Mouse (Mus musculus) midbrain, embryonic 14.5 days (tissue): ENCODE measurements around the gene Inmt. TPM values are rescaled to one million over a fixed set of nuclear protein-coding genes. Genes with fewer than 3 reads are reported as not detected.
A peak's percentile ranks its signal among the peaks of the same experiment; 100 is the strongest.

ENCODE experiments used
- ATAC-seq: fragments of 200-750 bp; cut with Nextera tagmentation; 2 replicates; pipeline ENCODE4 v1.8.0; 2017; ENCODE audit warnings: moderate number of reproducible peaks, moderate library complexity; ENCODE audit not compliant: low FRiP score, low TSS enrichment
- DNase-seq: peaks from one replicate; pipeline ENCODE4 v3.0.0-alpha.2; 2015
- H3K27ac ChIP-seq: fragments of 300-500 bp; sonication (generic); replicated peaks from 2 replicates; pipeline ENCODE4 v1.5.1; 2014; ENCODE audit warnings: mild to moderate bottlenecking, low read depth, low read length, moderate library complexity
- H3K27me3 ChIP-seq: fragments of 300-500 bp; sonication (generic); 2 replicates; pipeline ENCODE4 v1.6.1; 2014; ENCODE audit warnings: low read length, control low read depth, mixed read lengths; ENCODE audit not compliant: control insufficient read depth, insufficient read depth
- H3K36me3 ChIP-seq: fragments of 300-500 bp; sonication (generic); 2 replicates; pipeline ENCODE4 v1.6.1; 2014; ENCODE audit warnings: low read length, control low read depth; ENCODE audit not compliant: control insufficient read depth, insufficient read depth
- H3K4me1 ChIP-seq: fragments of 300-500 bp; sonication (generic); 2 replicates; pipeline ENCODE4 v1.6.1; 2014; ENCODE audit warnings: mild to moderate bottlenecking, antibody characterized with exemption, low read length, control low read depth; ENCODE audit not compliant: control insufficient read depth, insufficient read depth
- H3K4me2 ChIP-seq: fragments of 300-500 bp; sonication (generic); 2 replicates; pipeline ENCODE4 v1.6.1; 2014; ENCODE audit warnings: mild to moderate bottlenecking, low read length, moderate library complexity
- H3K4me3 ChIP-seq: fragments of 300-500 bp; sonication (generic); replicated peaks from 2 replicates; pipeline ENCODE4 v1.5.1; 2014; ENCODE audit warnings: low read depth, low read length
- H3K9ac ChIP-seq: fragments of 300-500 bp; sonication (generic); replicated peaks from 2 replicates; pipeline ENCODE4 v1.6.1; 2014; ENCODE audit warnings: mild to moderate bottlenecking, low read length, moderate library complexity
- H3K9me3 ChIP-seq: fragments of 300-500 bp; sonication (generic); 2 replicates; pipeline ENCODE4 v1.6.1; 2016; ENCODE audit warnings: low read length, control low read depth, mixed read lengths; ENCODE audit not compliant: control insufficient read depth
- WGBS: fragments of 180-500 bp; shearing (Covaris S2); extraction: QIAGEN DNeasy Blood & Tissue Kit; methylation state at CpG from one replicate; pipeline ENCODE4 v1.1.7; 2014; 5-methylcytosine and 5-hydroxymethylcytosine counted together
- polyA plus RNA-seq: library from polyadenylated mRNA; unstranded; fragments of >200 nt; fragmentation: Nextera tagmentation; extraction: Ambion mirVana; gene quantifications from 2 replicates; pipeline ENCODE4 v1.2.1, GENCODE M21; 2014

The Inmt gene
- not detected in 2 replicates for polyA plus RNA-seq

DNA sequence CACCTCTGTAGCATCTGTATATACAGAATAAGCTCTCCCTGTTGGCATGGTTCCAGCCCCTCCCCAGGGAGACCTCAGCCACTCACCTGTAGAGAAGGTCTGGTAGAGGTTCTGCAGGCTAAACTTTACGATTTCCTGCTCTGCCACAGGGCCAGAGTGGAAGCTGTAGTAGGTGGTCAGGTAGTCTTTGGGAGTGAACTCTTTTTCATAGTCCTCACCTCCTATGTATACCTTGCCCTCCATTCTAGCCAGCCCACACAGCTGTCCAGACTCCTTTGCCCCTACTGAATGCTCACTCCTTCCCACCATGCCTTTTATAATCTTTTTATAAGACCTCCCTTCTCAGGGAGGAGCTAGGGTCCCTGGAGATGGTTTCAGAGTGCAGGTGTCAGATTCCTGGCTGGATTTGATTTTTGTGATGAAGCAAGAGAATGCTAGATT is at the start of gene Inmt:
TSS of gene Inmt (minus strand) at position 303 of the 441 bp plus-strand sequence.
- H3K9me3 ChIP-seq = no peaks in the 10 kb centered on the region
- no peak for ATAC-seq
- WGBS = 80% methylated on average over 1 of the region's 1 CpGs

DNA sequence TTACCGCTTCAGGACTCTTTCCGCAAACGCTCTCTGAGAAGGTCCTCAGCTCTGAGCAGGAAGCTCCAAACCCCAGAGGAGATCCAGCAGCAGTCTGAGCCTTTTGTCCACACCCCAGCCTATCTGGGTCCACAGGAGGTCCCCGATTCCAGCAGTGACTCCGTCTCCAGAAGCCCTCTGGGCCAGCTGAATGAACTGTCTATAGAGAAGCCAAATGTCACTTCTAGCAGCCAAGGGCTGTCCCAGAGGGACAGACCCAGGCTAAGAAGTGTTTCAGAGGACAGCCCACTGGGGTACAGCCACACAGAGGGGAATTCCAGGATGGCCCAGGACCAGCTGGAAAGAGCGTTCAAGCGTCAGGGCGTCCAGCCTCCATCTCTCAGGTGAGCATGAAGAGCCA is 49.1 kb upstream of the Inmt start:
- no peak overlapping the region for H3K4me3 ChIP-seq
- 92% methylated on average over 8 of the region's 8 CpGs for WGBS
- peaks cover 16% of the 10 kb centered on the region for H3K36me3 ChIP-seq
- no peaks in the 10 kb centered on the region for H3K4me1 ChIP-seq
- DNase-seq (no peak), ATAC-seq (no peak)
- H3K4me2 ChIP-seq = no peak overlapping the region
- no peak overlapping the region for H3K9ac ChIP-seq
- no peak overlapping the region for H3K27ac ChIP-seq
- H3K9me3 ChIP-seq = no peaks in the 10 kb centered on the region
- H3K27me3 ChIP-seq = no peaks in the 10 kb centered on the region

More for the DNA sequence above, at the start of gene Inmt:
- no peak for DNase-seq
- Histone ChIP-seq H3K27ac (no peak within 1 kb of the TSS), H3K9ac (no peak within 1 kb of the TSS), H3K36me3 (no peaks in the 10 kb centered on the region), H3K4me1 (no peaks in the 10 kb centered on the region), H3K4me2 (no peak within 1 kb of the TSS), H3K4me3 (no peak within 1 kb of the TSS), H3K27me3 (no peaks in the 10 kb centered on the region)

DNA sequence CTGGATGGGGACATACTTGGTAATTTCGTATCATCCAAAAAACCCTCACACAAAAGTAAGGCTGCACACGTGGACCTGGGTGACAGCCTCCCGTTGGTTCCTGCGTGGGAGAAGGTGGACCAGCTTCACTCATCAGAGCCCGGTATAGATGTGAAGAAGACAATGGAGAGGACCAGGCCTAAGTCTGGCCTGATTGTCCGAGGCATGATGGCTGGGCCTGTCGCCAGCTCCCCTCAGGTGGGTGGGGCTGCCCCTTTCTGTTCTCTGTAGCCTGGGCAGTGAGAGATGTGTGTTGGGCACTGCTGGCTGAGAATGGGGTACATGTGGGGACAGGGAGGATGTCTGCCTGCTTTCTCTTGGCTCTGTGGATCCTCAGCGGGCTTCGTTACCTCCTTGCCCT is 43.4 kb upstream of the Inmt start:
- no peaks in the 10 kb centered on the region for H3K27me3 ChIP-seq
- no peaks in the 10 kb centered on the region for H3K4me1 ChIP-seq
- ATAC-seq = no peak
- no peak for DNase-seq
- H3K27ac ChIP-seq = no peak overlapping the region
- 86% methylated on average over 9 of the region's 9 CpGs for WGBS
- H3K4me3 ChIP-seq = no peak overlapping the region
- no peak overlapping the region for H3K4me2 ChIP-seq
- H3K36me3 ChIP-seq = peaks cover 25% of the 10 kb centered on the region
- H3K9me3 ChIP-seq = no peaks in the 10 kb centered on the region
- no peak overlapping the region for H3K9ac ChIP-seq

DNA sequence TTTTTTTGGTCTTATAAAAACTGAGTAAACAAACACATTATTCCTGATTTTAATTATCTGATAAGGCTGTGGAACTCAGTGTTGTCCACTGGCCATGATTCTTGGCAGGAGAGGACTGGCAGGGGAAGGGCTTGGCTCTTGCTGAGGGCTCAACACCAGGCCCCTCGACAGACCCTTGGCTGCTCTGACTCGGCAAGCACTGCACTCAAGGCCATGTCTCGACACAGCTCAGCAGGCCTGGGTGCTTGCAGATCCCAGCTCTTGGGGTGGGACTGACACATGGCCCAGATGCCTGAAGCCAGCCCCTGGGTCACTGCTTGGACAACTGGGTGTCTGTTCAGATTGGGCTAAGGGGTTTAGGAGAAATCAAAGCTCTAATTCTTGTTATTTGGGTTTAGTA is 39.7 kb upstream of the Inmt start:
- H3K4me3 ChIP-seq = no peak overlapping the region
- H3K36me3 ChIP-seq = peaks cover 28% of the 10 kb centered on the region
- H3K9ac ChIP-seq = no peak overlapping the region
- no peaks in the 10 kb centered on the region for H3K4me1 ChIP-seq
- H3K4me2 ChIP-seq = no peak overlapping the region
- no peak for ATAC-seq
- DNase-seq = no peak
- H3K27ac ChIP-seq = no peak overlapping the region
- no peaks in the 10 kb centered on the region for H3K27me3 ChIP-seq
- WGBS = 82% methylated on average over 3 of the region's 3 CpGs
- H3K9me3 ChIP-seq = no peaks in the 10 kb centered on the region

DNA sequence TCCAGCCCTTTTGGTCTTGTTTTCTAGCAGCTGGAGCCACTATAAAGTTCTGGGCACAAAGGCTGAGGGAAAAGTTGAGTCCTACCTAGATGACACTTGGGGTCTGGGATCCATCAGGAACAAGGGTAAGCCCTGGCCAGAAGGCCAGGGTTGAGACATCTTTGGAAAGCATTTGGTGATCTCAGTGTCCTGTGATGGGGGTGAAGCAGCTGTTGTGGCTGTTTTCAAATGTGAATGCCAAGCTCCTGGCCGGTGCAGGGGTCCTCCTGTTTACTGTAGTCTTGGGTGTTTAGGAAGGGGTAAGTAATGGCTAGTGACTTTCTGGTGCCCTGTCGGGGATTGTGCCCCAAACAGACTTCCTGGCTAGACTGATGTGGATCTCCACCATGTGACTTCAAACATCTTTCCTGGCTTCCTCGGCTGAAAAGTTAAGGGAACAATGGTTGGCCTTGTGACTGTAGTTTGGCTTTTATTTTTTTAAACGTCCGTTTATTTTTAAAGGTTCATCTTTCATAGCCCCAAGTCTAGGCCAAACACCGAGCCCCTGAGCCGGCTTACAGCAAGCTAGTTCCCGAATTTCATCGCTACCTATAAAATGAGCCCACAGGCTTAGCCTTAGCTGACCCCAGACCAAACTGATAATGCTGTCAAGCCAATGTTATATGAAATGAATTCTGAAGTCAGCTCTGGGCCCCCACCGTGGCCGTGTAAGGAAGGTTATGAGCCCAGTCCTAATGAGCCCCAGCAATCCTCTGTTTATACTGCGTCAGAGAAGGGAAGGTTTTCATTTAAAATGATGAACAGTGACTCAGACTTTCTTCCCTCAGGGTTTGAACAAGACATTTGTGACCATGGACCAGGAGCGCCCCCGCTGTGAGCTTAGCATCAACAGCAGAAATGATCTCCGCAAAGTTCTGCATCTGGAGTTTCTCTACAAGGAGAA is 35.9 kb upstream of the Inmt start:
- no peak for DNase-seq
- ATAC-seq = no peak
- 90% methylated on average over 15 of the region's 15 CpGs for WGBS

DNA sequence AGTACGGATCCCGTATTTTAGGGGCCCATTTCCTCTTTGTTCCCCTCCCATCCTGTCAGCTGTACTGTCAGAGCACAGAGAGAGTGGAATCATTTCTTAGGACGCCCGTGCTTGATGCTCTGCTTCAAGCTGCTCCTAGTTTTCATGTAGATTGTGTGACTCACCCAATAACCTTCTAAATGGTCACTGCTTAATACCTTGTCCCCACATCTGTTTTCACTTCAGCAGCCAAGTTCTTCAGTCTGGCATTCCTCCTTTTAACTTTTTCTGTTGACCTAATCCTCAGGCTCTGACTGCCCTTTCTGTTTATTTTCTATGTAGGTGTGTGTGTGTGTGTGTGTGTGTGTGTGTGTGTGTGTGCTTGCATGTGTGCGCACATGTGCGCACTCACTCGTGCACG is 32.9 kb upstream of the Inmt start:
- H3K4me2 ChIP-seq = no peak overlapping the region
- ATAC-seq = no peak
- no peaks in the 10 kb centered on the region for H3K9me3 ChIP-seq
- 0 out of 2 replicates have a peak, but pooled peaks cover 7% of the 10 kb centered on the region for H3K36me3 ChIP-seq
- H3K27ac ChIP-seq = no peak overlapping the region
- H3K9ac ChIP-seq = no peak overlapping the region
- no peak overlapping the region for H3K4me3 ChIP-seq
- peaks cover 13% of the 10 kb centered on the region for H3K4me1 ChIP-seq
- DNase-seq = no peak
- H3K27me3 ChIP-seq = no peaks in the 10 kb centered on the region
- 90% methylated on average over 8 of the region's 8 CpGs for WGBS

More for the DNA sequence above, 35.9 kb upstream of the Inmt start:
- H3K36me3 ChIP-seq = 0 out of 2 replicates have a peak, but pooled peaks cover 11% of the 10 kb centered on the region
- no peak overlapping the region for H3K9ac ChIP-seq
- no peak overlapping the region for H3K4me3 ChIP-seq
- H3K9me3 ChIP-seq = no peaks in the 10 kb centered on the region
- H3K27ac ChIP-seq = no peak overlapping the region
- H3K4me1 ChIP-seq = no peaks in the 10 kb centered on the region
- H3K4me2 ChIP-seq = no peak overlapping the region
- H3K27me3 ChIP-seq = no peaks in the 10 kb centered on the region

DNA sequence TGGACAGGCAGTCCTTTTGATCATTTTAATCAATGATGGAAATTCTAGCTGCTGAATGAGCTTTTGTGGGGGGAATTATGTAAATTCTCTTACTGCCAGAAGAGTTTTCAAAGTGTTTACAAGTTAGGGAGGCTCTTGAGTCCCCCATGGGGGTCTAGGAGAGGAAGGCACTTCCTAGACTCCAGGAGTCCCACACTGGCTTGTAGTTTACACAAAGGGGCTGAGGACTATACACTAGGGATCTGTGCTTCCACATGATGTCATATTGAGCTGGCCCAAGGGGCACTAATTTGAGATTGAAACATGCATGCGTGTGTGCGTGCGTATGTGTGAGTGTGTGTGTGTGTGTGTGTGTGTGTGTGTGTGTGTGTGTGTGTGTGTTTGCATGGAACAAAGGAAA is 29.1 kb upstream of the Inmt start:
- Histone ChIP-seq H3K9ac (peak overlapping the region; percentile 56), H3K27me3 (no peaks in the 10 kb centered on the region), H3K27ac (peak overlapping the region; percentile 89), H3K4me2 (peak overlapping the region; percentile 65), H3K9me3 (no peaks in the 10 kb centered on the region), H3K36me3 (no peaks in the 10 kb centered on the region), H3K4me1 (peaks cover 15% of the 10 kb centered on the region), H3K4me3 (peak overlapping the region; percentile 48)
- WGBS = 48% methylated on average over 3 of the region's 3 CpGs
- DNase-seq (peak; percentile 53), ATAC-seq (peak; percentile 62)

DNA sequence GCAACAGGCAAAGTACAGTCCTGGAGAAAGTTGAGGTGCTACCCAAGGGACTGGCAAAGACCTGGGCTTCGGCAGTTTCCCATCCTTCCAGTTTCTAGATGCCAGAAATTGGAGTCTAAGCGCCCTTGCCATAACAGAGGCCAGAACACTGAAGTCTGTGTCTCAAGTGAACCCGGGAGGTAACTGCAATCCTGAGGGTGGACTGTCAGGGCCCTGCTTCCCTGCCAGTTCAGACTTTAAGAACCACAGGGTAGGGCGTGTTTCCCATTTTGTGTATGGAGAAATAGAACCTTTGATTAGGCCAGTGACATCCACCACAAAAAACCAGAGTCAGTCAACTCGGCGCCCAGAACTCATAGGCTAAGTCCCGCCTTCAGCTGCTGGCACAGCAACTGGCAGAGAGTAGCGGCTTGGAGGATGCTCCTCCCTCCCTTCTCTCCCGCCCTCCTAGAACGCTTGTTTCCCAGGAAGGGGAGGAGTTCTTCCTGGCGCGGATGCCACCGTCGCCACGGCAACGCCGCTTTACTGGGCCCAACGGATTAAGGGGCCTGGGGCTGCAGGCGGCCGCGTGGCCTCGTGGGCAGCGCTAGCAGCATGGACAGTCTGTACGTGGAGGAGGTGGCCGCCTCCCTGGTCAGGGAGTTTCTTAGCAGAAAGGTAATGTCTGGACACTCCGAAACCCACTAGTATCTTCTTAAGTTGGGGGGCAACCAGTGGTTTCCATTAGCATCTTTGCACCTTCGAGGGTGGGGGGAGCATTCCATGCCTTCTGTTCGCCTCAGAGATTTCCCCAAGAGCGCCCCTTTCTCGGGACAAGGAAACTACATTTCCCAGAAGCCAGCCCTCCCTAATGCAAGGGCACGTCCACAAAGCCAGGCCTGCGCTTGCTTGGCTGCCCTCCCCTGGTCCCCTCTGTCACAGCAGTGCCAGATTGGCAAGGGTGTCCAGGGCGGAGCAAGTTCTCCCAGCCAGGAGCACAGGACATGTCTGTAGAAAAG is 28.4 kb upstream of the Inmt start, which contains the start of gene Mindy4:
TSS of gene Mindy4 (plus strand) at position 471 of the 998 bp plus-strand sequence.
- WGBS = 3% methylated on average over 32 of the region's 33 CpGs
- peak within 1 kb of the TSS; percentile 65 for H3K4me2 ChIP-seq
- ATAC-seq = peak; percentile 95

More for the DNA sequence above, 28.4 kb upstream of the Inmt start, which contains the start of gene Mindy4:
- Histone ChIP-seq H3K27ac (peak within 1 kb of the TSS; percentile 89), H3K36me3 (no peaks in the 10 kb centered on the region), H3K9me3 (no peaks in the 10 kb centered on the region), H3K9ac (peak within 1 kb of the TSS; percentile 56), H3K4me3 (peak within 1 kb of the TSS; percentile 48), H3K27me3 (no peaks in the 10 kb centered on the region), H3K4me1 (peaks cover 15% of the 10 kb centered on the region)
- DNase-seq = peak; percentile 97
